Mouse (Mus musculus): ENCODE measurements at regions not wholly inside any gene's neighbourhood (a gene's known extent, or its start where the extent isn't known, plus 50 kb on each side); places are given as distances from the start of the nearest gene placed in this dataset.

DNA sequence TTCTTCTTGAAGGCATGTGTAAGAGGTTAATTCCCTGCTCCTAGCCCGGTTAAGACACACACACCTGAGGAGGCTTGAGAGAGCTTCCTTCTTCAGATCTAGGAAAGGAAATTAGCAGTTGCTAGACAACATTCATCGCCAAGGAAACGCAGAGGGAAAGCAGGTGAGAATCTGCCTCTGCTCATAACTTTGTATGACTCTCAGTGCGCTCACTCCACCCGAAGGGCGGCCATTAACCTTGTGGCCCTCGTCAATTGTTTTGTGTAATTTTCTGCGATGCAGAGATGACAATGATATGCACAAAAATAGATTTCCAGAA, 105.3 kb upstream of the Sgk1 start:
- DNase-seq (ENCODE audit: low spot score), result no peak

DNA sequence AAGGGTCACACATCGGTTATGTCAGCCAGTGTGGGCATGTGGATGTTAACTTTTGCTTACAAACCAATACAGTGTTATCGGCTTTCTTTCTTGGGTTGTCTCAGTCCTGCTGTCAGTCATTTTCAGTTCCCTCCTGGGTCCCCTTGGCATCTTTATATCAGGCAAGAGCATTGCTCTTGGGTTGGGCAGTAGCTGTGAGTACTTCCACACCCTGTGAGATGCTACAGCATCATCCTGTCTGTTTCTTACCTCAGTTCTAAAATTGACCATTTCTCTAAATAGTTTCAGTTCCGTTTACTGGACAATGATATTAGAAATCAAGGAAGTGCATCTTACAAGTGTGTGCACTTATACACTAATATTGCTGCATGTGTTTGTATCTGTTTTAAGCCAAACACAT, 104.9 kb upstream of the Sgk1 start:
- no peak for DNase-seq (ENCODE audit: low spot score)

DNA sequence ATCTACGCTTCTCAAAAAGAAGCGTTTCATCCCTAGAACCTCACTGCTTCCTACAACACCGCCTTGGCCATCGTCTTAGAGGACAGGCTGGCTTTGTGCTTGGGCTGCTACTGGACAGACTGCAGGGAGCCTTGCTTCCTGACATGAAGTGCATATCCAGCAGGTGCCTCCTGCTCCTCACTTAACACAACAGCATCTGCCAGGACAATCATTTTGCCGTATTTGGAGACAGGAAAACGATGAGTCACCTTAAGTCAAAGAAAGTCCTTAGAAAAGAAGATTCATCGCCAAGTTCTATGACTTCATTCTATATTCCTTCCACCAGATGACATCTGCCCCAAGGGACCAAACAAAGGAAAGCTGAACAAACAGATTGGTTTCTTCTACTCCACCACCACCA, 98.5 kb upstream of the Sgk1 start:
- DNase-seq (ENCODE audit: low spot score), result no peak

DNA sequence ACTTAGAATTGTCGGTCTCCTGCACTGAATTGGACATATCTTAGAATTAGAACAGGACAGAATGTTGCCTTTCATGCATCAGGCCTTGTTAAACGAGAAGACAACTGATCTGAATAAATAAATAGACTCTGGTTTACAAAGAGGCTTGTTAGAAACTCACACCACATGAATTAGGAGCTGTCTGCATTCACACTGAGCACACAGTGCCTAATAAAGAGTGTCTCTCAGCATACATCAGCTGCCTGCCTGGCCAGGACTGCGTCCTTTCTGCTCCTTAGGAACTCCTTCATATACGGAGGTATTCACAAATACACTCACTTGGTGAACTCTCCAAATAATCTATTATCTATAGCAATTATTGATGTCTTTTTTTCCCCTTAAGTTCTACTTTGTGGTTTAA, 96.9 kb upstream of the Sgk1 start:
- no peak for DNase-seq (ENCODE audit: low spot score)

DNA sequence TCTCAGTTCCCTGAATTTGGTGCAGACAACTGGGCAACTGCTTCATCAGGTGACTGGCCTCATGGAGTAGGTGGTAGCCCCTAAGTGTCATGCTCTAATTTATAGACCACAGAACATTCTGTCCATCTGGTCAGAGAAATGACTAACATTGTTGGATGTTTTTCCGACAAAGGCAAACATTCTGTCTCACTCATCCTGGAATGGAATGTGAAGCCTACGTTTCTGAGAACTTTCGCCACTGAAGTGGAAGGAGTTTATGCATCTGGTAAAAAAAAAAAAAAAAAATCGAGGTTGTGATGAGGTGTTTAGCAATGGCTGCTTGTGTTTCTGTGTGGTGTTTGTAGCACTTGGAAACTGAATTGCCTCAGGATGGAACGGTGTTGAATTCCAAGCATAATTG, 96.2 kb upstream of the Sgk1 start:
- no peak for DNase-seq (ENCODE audit: low spot score)

DNA sequence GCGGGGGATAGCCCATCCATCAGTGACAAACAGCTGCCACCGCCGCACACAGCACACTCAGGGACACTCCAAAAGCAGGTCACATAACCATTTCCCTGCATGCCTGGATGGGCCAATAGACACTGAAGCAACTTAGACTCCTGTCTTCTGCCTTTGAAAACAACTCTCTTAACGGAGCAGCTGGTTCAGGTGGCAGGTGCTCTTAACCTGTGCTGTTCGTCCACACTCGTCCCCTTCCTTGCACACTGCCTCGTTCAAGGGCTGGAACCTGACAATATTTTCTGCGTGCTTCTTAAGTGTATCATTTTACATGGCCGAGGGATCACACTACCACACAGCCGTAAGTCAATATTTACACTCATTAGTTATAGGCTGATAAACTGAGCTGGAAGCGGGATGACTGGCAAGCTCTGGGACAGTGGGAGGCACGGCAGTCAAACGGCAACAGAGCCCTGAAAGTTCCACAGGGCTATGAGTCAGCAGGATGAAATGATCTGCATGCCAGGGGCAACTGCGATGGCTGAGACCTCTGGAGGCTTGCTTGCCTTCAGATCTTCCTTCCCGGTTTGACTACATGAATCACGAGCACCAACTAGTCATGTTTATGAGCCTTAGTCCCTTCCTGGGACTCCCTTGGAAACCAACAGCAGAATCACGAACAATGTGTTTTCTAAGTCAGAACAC, 92.0 kb upstream of the Sgk1 start:
- DNase-seq (ENCODE audit: low spot score), result no peak

DNA sequence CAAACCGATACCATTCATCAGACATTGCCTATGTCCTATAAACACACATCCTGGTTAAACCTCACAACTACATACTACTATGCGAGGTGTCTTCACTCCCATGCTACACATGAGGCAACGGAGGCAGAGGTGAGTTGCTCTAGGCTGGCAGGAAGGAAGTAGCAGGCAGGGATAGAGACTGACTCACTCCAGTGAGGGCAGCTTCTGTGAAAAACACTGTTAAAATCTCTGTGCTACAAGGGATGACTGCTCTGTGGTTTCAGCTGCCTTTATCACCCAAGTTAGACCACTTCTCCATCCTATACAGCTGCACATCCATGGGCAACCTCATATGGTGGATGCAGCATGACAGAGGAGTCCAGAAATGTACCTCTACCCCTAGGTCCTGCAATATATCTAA, 91.0 kb upstream of the Sgk1 start:
- DNase-seq (ENCODE audit: low spot score), result no peak

DNA sequence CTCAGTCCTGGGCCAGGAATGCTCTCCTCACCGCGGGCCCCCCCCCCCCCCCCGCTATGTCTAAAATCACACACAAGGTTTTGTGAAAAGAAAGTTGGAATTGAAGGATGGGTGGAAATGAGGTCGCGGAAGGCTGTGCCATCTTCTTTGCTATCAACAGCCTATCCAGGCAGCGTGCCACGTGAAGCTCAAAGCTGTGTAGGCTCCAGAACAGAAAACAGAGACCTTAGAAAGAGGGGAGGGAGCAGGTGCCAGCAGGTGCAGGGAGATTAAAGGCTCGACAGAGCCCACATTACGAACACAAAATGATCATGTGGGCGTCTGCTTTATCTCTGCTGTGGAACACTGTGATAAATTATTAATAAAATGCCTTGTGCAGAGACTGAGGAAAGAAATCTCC, 89.6 kb upstream of the Sgk1 start:
- no peak for DNase-seq (ENCODE audit: low spot score)

DNA sequence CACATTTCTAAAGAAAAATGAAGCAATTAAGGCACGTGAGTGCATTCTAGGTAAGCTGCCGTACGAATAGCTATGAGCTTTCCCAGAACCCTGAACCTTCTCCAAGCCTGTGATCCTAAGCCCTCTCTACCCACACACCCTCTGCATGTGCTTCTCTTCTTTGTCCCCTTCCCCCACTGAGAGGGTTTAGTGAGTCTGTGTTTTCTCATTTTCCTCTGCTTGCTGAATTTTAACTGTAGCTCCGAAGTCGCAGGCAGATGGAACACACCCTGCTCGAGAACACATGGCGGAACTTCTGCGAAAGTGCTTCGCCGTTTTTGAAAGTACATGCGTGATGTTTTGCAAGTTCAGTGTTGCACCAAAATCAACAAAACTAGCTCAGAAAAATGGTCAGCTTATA, 88.3 kb upstream of the Sgk1 start:
- DNase-seq (ENCODE audit: low spot score), result no peak

DNA sequence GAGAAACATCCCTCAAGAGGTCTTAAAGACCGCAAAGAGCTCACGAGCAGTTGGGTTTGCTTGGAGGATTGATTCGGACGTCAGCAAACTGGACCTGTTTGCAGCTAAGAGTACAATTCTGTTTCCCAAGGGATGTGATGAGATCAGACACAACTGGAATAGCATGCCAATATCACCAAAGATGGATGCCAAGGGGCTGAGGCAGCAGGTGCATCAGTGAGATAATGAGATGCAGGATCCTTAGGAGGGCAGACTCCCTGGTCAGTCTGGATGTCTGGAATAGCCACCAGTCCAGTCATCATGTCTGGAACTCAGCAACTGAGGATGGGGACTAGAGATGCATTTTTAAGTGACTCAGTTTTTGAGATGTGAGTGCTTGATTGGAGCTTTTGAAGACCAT, 85.6 kb upstream of the Sgk1 start:
- DNase-seq (ENCODE audit: low spot score), result no peak

DNA sequence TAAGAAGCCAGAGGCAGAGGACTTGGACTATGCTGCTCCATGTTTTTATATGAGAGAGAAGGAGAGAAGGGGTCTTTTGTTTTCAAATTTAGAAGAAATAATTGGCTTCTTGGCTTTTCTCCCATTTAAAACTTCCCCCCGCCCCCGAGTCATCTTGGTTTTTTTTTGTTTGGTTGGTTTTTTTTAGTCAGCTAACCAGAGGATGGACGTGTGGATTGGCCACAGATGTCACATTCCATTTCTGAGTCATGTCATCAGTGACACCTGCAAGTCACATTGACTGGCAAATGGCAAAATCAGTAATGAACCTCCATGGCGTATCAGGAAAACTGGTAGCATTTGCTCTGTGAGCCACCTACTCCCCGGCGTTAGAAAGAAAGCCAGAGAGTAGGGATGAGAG, 83.9 kb upstream of the Sgk1 start:
- no peak for DNase-seq (ENCODE audit: low spot score)

DNA sequence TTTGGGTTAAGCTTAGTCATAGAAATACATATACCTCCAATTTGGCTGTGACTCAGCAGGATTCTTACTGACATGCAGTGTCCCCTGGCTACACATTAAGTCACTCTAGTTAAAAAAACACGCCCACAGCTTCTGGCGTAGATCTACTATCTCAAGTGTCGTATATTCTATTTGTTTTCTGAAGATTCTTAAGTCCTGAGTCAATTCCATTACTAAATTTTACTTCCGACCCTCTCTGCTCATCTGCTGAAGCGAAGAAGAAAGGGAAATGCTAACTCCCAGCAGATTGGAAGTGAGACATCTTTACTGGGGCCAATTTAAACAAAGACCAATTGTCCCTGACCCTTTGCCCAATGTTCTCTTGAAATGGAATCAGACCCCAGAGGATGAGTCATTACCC, 80.4 kb upstream of the Sgk1 start:
- no peak for DNase-seq (ENCODE audit: low spot score)

DNA sequence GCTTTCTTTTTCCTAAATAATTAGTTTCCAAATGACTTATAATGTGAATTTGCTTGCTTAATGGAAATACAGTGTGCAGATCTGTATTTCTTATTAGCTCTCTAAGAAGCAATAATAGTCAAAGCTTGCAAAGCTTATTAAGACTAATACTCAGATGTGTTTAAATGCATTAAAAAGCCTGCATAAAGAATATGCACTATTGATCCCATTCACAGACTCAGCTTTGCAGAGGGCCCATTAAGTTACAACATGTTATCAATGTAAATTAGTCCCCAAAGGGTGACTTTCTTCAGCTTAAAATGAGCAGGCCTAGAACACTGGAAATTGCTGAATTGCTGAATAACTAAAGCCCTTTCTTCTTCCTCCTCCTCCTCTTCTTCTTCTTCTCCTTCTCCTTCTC, 78.8 kb upstream of the Sgk1 start:
- DNase-seq (ENCODE audit: low spot score), result no peak

DNA sequence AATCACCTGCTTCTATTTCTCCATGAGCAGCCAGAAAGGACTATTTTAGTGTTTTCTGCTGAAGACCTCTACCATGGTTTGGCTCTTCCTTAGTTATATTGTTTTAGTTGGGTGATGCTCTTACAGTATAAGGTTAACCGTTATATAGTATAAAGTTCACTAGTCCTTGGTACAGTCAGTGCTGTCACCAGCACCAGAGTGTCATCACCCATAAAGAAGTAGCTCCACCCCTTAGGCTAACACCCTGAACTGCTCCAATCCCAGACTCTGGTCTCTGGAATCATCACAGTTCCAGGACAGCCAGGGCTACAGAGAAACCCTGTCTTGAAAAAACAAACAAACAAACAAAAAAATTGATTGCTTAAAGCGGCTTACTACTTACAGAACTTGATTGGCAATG, 77.2 kb upstream of the Sgk1 start:
- no peak for DNase-seq (ENCODE audit: low spot score)

DNA sequence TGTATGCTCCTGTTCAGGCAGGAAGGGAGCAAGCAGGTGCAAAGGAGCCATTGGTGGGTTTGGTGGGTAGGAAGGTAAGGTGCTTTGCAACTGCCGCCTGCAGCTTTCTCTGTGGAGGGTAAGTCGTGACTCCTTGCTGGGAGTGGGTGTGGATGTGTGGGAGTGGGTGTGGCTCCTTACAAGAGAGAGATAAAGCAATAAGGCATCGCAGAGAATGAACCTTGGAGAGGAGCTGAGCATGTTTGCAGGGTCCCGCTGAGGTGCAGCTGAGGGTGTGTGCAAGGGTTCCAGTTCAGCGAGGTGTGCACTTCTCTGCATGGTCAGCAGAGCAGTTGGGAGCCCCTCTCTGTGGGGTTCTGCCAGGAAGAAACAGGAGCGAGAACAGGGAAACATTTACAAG, 76.4 kb upstream of the Sgk1 start:
- no peak for DNase-seq (ENCODE audit: low spot score)

DNA sequence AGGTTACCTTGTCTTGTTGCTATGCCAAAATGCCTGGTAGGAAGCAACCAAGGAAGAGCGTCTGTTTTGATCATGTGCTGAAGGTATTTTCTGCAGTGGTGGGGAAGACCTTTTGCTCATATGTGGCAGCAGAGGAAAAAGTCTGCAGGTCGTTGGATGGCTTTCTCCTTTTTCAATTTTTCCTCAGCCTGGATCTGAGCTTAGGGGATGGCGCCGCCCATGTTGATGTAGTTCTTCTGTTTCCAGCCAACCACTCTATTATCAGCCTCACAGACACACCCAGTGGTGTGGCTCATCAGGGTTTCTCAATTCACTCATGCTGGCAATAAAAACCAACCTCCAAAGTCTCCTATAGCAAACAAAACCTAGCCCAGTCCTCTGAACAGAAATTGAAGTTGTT, 75.3 kb upstream of the Sgk1 start:
- no peak for DNase-seq (ENCODE audit: low spot score)

DNA sequence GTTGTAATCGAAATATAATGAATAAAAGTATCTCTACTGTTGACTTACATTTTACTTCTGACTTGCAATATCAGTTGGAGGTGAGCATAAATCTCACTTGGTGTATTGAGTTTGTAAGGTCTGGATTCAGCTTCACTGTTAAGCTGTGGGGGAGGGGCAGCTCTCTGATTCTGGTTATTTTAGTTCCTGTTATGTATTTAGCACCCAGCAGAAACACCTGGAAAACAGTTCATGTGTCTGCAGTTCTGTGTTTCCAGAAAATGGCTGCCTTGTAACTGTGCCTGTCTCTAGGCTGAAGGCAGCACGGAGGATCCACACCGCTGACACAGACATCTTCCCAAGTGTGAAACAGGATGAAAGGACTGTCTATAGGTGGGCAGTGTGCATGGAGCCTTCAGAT, 62.3 kb upstream of the Sgk1 start:
- DNase-seq (ENCODE audit: low spot score), result no peak

DNA sequence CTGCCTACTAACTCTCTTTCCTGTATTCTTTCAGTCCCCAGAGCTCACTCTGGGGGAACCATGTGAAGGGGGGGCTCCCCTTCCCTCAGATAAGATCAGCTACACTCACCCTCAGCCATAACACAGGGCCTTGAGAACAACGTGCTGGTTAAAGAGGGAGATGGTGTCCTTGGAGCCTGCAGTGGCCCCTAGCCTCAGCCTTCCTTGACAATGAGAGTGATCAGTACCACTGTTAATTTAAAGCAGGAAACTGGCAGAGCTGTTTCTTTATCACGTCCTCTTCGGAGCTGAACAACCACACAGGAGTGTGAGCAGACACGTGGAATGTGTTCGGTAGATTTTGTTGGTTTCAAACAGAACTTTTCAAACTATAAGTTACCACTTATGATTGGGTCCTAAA, 60.6 kb upstream of the Sgk1 start:
- DNase-seq (ENCODE audit: low spot score), result no peak

DNA sequence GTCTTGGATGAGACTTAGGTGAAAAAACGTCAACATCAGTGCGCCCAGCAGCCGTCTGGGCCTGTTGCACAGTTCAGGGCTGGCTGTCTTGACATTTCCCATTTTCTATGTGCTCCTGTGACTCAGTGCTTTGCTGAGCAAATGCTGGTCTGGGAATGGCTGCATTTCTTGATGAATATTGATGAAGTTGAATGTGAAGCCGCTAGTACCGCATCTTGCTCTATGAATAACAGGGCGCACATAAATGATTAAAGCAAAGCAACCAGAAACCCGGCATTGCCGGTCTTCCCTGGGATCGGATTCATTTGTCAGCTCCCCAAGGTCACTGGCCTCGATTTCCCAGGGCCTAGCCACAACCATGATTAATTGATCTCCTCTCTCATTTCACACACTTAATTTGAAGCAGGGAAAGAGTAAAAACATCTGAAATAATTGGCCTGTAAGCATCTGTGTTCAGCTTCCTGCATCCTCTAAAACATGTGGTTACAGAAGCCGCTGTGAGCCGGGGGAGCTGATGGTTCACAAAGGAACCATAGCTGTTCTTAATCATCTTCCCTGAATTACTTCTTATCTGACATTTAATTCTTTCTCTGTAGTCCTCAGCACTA, 57.5 kb upstream of the Sgk1 start:
- DNase-seq (ENCODE audit: low spot score), result peak; percentile 49

DNA sequence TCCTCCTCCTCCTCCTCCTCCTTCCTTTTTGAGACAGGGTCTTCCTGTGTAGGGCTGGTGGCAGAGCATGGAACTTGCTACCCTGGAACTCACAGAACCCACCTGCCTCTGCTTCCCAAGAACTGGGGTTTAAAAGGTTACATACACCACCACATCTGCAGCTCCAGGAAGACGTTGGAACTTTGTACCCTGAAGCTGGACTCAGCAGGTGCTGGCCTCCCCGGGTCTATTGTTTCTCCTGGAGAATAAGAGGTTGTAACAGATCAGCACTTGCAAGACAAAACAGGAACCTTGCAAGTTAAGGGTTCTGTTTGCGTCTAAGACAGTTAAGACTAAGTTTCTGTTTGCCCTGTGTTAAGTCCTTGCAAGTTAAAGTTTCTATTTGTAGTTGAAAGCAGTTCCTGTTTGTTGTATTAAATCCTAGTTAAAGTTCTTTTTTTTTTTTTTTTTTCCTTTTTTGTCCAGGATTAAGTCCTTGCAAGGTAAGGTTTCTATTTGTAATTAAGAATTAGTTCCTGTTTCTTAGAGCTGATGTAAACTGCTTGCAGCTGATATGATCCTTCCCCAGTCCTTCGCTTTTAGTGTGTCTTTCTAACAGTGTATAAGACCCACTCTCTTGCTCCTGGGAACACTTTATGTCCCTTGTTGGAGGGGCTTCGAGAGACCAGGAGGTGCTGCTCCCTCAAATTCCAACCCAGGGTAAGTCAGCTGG, 55.0 kb upstream of the Sgk1 start:
- DNase-seq (ENCODE audit: low spot score), result no peak

DNA sequence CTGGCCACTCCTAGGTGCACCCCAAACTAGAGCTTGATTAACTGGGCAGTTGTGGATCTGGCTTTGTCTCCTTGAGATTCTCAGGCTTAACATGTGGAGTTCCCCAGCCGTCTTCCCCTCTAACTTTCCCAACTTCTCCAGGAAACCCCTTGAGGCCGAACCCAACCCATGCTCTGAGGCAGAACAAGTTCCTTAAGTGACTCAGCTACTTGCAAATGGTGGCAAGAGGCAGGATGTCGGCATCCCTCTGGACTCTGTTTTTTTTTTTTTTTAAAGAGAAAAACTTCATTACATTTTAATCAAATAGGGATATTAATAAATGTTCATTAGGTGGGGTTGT, 54.5 kb upstream of the Sgk1 start:
- DNase-seq (ENCODE audit: low spot score), result no peak

DNA sequence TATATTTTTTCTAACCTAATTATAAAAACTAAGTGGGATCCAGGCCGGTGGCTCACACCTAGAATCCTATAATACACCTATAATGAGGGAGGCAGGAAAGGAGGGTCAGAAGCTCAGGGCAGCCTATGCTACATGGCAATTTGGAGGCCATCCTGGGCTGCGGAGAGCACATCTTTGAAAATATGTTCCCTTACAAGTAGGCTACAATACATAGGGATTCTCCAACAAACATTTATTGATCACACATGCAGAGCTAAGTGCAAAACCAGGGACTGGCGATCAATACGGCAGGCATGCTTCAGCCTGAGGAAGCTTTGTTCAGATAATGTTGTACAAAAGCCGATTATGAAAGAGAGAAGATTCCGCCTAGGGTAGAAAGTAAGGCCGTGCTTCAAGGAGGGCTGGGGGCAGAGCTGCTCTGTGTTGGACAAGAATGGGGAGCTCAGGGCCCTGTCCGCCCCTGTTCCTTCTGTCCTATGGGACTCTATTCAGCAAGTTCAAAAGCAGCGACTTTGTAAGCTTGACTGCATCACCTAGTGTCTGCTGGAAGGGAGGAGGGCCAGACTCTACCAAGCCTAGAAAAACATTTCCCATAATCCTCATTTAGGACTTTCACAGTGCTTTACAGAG, 53.4 kb upstream of the Sgk1 start:
- DNase-seq (ENCODE audit: low spot score), result no peak

DNA sequence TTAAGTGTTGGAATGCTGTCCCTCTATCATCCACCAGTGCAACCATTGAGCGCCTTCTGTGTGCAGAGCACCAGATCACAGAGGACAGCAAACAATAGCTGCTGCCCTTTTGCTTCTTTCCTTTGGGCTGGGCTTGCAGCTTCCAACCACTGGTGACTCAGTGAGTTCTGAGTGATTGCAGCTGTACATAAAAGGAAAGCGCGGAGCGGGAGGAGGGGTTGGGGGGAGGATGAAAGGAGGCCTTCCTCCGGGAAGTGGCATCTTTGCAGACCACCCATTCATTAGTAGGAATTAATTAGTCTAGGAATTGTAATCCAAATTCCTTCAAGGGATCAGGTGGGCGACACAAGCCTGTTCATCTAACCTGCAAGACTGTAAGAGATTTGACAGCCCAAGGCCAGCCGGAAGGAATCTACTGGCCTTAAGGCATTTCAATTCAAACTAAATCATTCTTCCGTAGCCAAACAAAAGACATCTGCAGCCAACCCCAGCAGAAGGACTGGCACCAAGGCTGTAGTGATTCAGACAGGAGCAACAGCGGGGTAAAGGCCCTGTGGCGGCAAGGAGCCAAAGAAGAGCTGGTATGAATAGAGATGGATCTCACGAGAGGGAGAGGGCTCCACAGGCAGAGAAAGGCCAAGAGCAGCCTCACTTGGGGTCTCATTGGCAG, 52.8 kb upstream of the Sgk1 start:
- peak; percentile 61 for DNase-seq (ENCODE audit: low spot score)

Measured in embryo, embryonic 10.5 days (tissue).